Mouse (Mus musculus) liver (tissue): ENCODE data around the gene Pcdh17.
A peak's percentile ranks its signal among the peaks of the same experiment; 100 is the strongest.

ENCODE experiments used
- DNase-seq: peaks from one replicate; pipeline ENCODE4 v3.0.0-alpha.2; 2020; ENCODE audit warnings: mixed read lengths

The Pcdh17 gene

GRCm38 (mm10) chr14:84443288-84443686 is at the start of gene Pcdh17:
Gene Pcdh17 (plus strand): TSS chr14:84443563.
- peak; percentile 87 for DNase-seq

GRCm38 (mm10) chr14:84397137-84397536 is 46.2 kb upstream of the Pcdh17 start:
- DNase-seq = no peak

GRCm38 (mm10) chr14:84424736-84425135 is 18.6 kb upstream of the Pcdh17 start:
- no peak for DNase-seq

GRCm38 (mm10) chr14:84426616-84427015 is 16.7 kb upstream of the Pcdh17 start:
- DNase-seq = no peak

- DNase-seq = no peak
These were observed 5.1 kb upstream of the Pcdh17 start for GRCm38 (mm10) chr14:84438066-84438770.

GRCm38 (mm10) chr14:84440903-84441302 is 2.5 kb upstream of the Pcdh17 start:
- DNase-seq = peak; percentile 17

- DNase-seq = no peak
These were observed 655 bp upstream of the Pcdh17 start for GRCm38 (mm10) chr14:84442528-84443287.

- DNase-seq = no peak
These were observed 398 bp downstream of the Pcdh17 start for GRCm38 (mm10) chr14:84443761-84444160.

- no peak for DNase-seq
These were observed 906 bp downstream of the Pcdh17 start for GRCm38 (mm10) chr14:84444276-84444662.

GRCm38 (mm10) chr14:84444663-84445502 is 1.5 kb downstream of the Pcdh17 start:
- no peak for DNase-seq

GRCm38 (mm10) chr14:84445503-84446410 is 2.4 kb downstream of the Pcdh17 start:
- no peak for DNase-seq

- no peak for DNase-seq
These were observed 3.1 kb downstream of the Pcdh17 start for GRCm38 (mm10) chr14:84446411-84446915.

GRCm38 (mm10) chr14:84446941-84447641 is 3.7 kb downstream of the Pcdh17 start:
- peak; percentile 14 for DNase-seq

GRCm38 (mm10) chr14:84447661-84448380 is 4.5 kb downstream of the Pcdh17 start:
- DNase-seq = no peak

GRCm38 (mm10) chr14:84448381-84448771 is 5.0 kb downstream of the Pcdh17 start:
- no peak for DNase-seq

- DNase-seq = no peak
These were observed 10.9 kb downstream of the Pcdh17 start for GRCm38 (mm10) chr14:84454074-84454845.

- DNase-seq = no peak
These were observed 32.1 kb downstream of the Pcdh17 start for GRCm38 (mm10) chr14:84475491-84475890.

GRCm38 (mm10) chr14:84476336-84476735 is 33.0 kb downstream of the Pcdh17 start:
- DNase-seq = no peak

- no peak for DNase-seq
These were observed 33.5 kb downstream of the Pcdh17 start for GRCm38 (mm10) chr14:84476906-84477305.

- no peak for DNase-seq
These were observed 34.0 kb downstream of the Pcdh17 start for GRCm38 (mm10) chr14:84477411-84477810.
